Mouse (Mus musculus): ENCODE results near the gene Arl5c.

- no peak for TF ChIP-seq POLR2A (IDR thresholded peaks at IDR 0.05; ENCODE audit: borderline replicate concordance, control insufficient read depth, low read depth, low read length)
- TF ChIP-seq CTCF (IDR thresholded peaks at IDR 0.05; ENCODE audit: control insufficient read depth, insufficient read depth, low read length): no peak
These were observed 38.9 kb upstream of the Arl5c start for GRCm38 (mm10) chr11:98034840-98035239.

All from bone marrow, adult 2 months (tissue).